Mouse (Mus musculus) heart, postnatal 0 days (tissue): ENCODE data around the gene Lclat1. TPM values are rescaled to one million over a fixed set of nuclear protein-coding genes. Genes with fewer than 3 reads are reported as not detected.
A peak's percentile ranks its signal among the peaks of the same experiment; 100 is the strongest.

Experiments
- ATAC-seq: fragments of 200-750 bp; cut with Nextera tagmentation; 2 replicates; pipeline ENCODE4 v1.8.0; 2017; ENCODE audit warnings: low read depth, moderate number of reproducible peaks, moderate library complexity; ENCODE audit not compliant: insufficient read depth
- DNase-seq: peaks from one replicate; pipeline ENCODE4 v3.0.0-alpha.2; 2016; ENCODE audit warnings: low spot score
- H3K27ac ChIP-seq: fragments of 300-500 bp; sonication (generic); 2 replicates; pipeline ENCODE4 v1.5.1; 2014; ENCODE audit warnings: low read depth, mild to moderate bottlenecking
- H3K27me3 ChIP-seq: fragments of 300-500 bp; sonication (generic); 2 replicates; pipeline ENCODE4 v1.6.1; 2014; ENCODE audit warnings: low read length, mixed read lengths; ENCODE audit not compliant: control insufficient read depth, insufficient read depth
- H3K36me3 ChIP-seq: fragments of 300-500 bp; sonication (generic); replicated peaks from 2 replicates; pipeline ENCODE4 v1.6.1; 2014; ENCODE audit warnings: low read length, mixed read lengths; ENCODE audit not compliant: control insufficient read depth, insufficient read depth
- H3K4me1 ChIP-seq: fragments of 300-500 bp; sonication (generic); 2 replicates; pipeline ENCODE4 v1.6.1; 2014; ENCODE audit warnings: antibody characterized with exemption; ENCODE audit not compliant: control insufficient read depth, insufficient read depth
- H3K4me2 ChIP-seq: fragments of 300-500 bp; sonication (generic); 2 replicates; pipeline ENCODE4 v1.6.1; 2014; ENCODE audit warnings: low read depth, mild to moderate bottlenecking, low read length, moderate library complexity
- H3K4me3 ChIP-seq: fragments of 300-500 bp; sonication (generic); 2 replicates; pipeline ENCODE4 v1.5.1; 2014; ENCODE audit warnings: low read depth, low read length
- H3K9ac ChIP-seq: fragments of 300-500 bp; sonication (generic); replicated peaks from 2 replicates; pipeline ENCODE4 v1.6.1; 2014; ENCODE audit warnings: low read depth, low read length, mixed read lengths
- H3K9me3 ChIP-seq: fragments of 300-500 bp; sonication (generic); replicated peaks from 2 replicates; pipeline ENCODE4 v1.6.1; 2016; ENCODE audit warnings: low read length; ENCODE audit not compliant: control insufficient read depth
- CTCF ChIP-seq: IDR thresholded peaks from 2 replicates; pipeline ENCODE4 v1.5.1; 2016; ENCODE audit warnings: antibody characterized with exemption, control low read depth, low read depth
- EP300 ChIP-seq: IDR thresholded peaks from 2 replicates; pipeline ENCODE4 v1.6.1; 2016; ENCODE audit warnings: antibody characterized with exemption, low read depth
- WGBS: fragments of 180-500 bp; shearing (Covaris S2); extraction: QIAGEN DNeasy Blood & Tissue Kit; methylation state at CpG from one replicate; pipeline ENCODE4 v1.1.7; 2014; 5-methylcytosine and 5-hydroxymethylcytosine counted together
- polyA plus RNA-seq: library from polyadenylated mRNA; unstranded; fragments of >200 nt; fragmentation: Nextera tagmentation; extraction: Ambion mirVana; gene quantifications from 2 replicates; pipeline ENCODE4 v1.2.1, GENCODE M21; 2015
- total RNA-seq: library from RNA; depleted of rRNA; stranded (reverse); fragments of >200 nt; gene quantifications from 2 replicates; pipeline ENCODE4 v1.2.3, GENCODE M21; 2014; ENCODE audit warnings: low replicate concordance

Gene Lclat1
- total and polyA plus RNA-seq, 2 experiments from 2014 or later: 31.5 to 218 TPM

GRCm38 (mm10) chr17:73174083-73174562 lies 66.3 kb downstream of the Lclat1 start:
- H3K4me2 ChIP-seq: no peak overlapping the region; the same call in 1 of the 2 replicates
- peak; percentile 86 for DNase-seq
- H3K4me1 ChIP-seq: peaks cover 5% of the 10 kb centered on the region; the same call in 1 of the 2 replicates
- H3K27ac ChIP-seq: peak overlapping the region; percentile 76
- H3K36me3 ChIP-seq: 0 out of 2 replicates have a peak, but pooled peaks cover 6% of the 10 kb centered on the region
- peak; percentile 86 for ATAC-seq
- H3K4me3 ChIP-seq: no peak overlapping the region
- no peaks in the 10 kb centered on the region for H3K27me3 ChIP-seq
- H3K9me3 ChIP-seq: no peaks in the 10 kb centered on the region; the same call in 1 of the 2 replicates
- TF ChIP-seq CTCF (peak; percentile 74), EP300 (no peak)
- no peak overlapping the region for H3K9ac ChIP-seq
- 26% methylated on average over 5 of the region's 5 CpGs for WGBS

GRCm38 (mm10) chr17:73175720-73176119 lies 67.9 kb downstream of the Lclat1 start:
- no peaks in the 10 kb centered on the region for H3K36me3 ChIP-seq
- H3K9me3 ChIP-seq: no peaks in the 10 kb centered on the region; the same call in 1 of the 2 replicates
- H3K27ac ChIP-seq: no peak overlapping the region
- H3K27me3 ChIP-seq: no peaks in the 10 kb centered on the region
- DNase-seq: no peak
- H3K4me1 ChIP-seq: peaks cover 5% of the 10 kb centered on the region; the same call in 1 of the 2 replicates
- TF ChIP-seq CTCF (no peak), EP300 (no peak)
- H3K4me2 ChIP-seq: no peak overlapping the region
- H3K4me3 ChIP-seq: no peak overlapping the region
- no peak for ATAC-seq
- WGBS: 50% methylated on average over 5 of the region's 5 CpGs
- no peak overlapping the region for H3K9ac ChIP-seq

- H3K9me3 ChIP-seq: no peaks in the 10 kb centered on the region; the same call in 1 of the 2 replicates
- no peaks in the 10 kb centered on the region for H3K36me3 ChIP-seq
- H3K27ac ChIP-seq: peak overlapping the region; percentile 91
- peak overlapping the region; percentile 35; the same call in 1 of the 2 replicates for H3K4me2 ChIP-seq
- H3K4me1 ChIP-seq: peaks cover 5% of the 10 kb centered on the region; the same call in 1 of the 2 replicates
- no peak overlapping the region for H3K4me3 ChIP-seq
- peak; percentile 85 for ATAC-seq
- DNase-seq: peak; percentile 75
- 39% methylated on average over 4 of the region's 4 CpGs for WGBS
- TF ChIP-seq EP300 (no peak), CTCF (no peak)
- H3K9ac ChIP-seq: no peak overlapping the region; the same call in 1 of the 2 replicates
- no peaks in the 10 kb centered on the region for H3K27me3 ChIP-seq
These were observed 69.3 kb downstream of the Lclat1 start for GRCm38 (mm10) chr17:73177079-73177478.

GRCm38 (mm10) chr17:73186929-73187328 lies 79.1 kb downstream of the Lclat1 start:
- Histone ChIP-seq H3K36me3 (0 out of 2 replicates have a peak, but pooled peaks cover 18% of the 10 kb centered on the region), H3K4me3 (no peak overlapping the region), H3K9ac (no peak overlapping the region), H3K27me3 (no peaks in the 10 kb centered on the region), H3K27ac (no peak overlapping the region), H3K4me1 (no peaks in the 10 kb centered on the region), H3K4me2 (no peak overlapping the region), H3K9me3 (no peaks in the 10 kb centered on the region)
- ATAC-seq: no peak
- DNase-seq: no peak
- no peak for TF ChIP-seq CTCF
- no peak for TF ChIP-seq EP300
- WGBS: 91% methylated on average over 5 of the region's 5 CpGs

GRCm38 (mm10) chr17:73194146-73194545 lies 86.4 kb downstream of the Lclat1 start:
- ATAC-seq (no peak), DNase-seq (no peak)
- no peak overlapping the region for H3K27ac ChIP-seq
- H3K9ac ChIP-seq: no peak overlapping the region
- no peak overlapping the region for H3K4me3 ChIP-seq
- H3K36me3 ChIP-seq: peaks cover 18% of the 10 kb centered on the region; the same call in 1 of the 2 replicates
- no peaks in the 10 kb centered on the region for H3K4me1 ChIP-seq
- no peak overlapping the region for H3K4me2 ChIP-seq
- no peaks in the 10 kb centered on the region for H3K9me3 ChIP-seq
- no peaks in the 10 kb centered on the region for H3K27me3 ChIP-seq
- 60% methylated on average over 6 of the region's 6 CpGs for WGBS
- TF ChIP-seq CTCF: no peak
- no peak for TF ChIP-seq EP300

- Histone ChIP-seq H3K9ac (no peak overlapping the region), H3K27me3 (no peaks in the 10 kb centered on the region), H3K4me1 (no peaks in the 10 kb centered on the region), H3K9me3 (no peaks in the 10 kb centered on the region), H3K4me3 (no peak overlapping the region), H3K36me3 (peaks cover 18% of the 10 kb centered on the region; the same call in 1 of the 2 replicates), H3K27ac (no peak overlapping the region), H3K4me2 (no peak overlapping the region)
- WGBS: 86% methylated on average over 6 of the region's 6 CpGs
- DNase-seq (no peak), ATAC-seq (no peak)
- no peak for TF ChIP-seq EP300
- no peak for TF ChIP-seq CTCF
These were observed 86.8 kb downstream of the Lclat1 start for GRCm38 (mm10) chr17:73194575-73194974.
